Mouse (Mus musculus) cerebellum, adult 11-12 months (tissue): ENCODE results near the gene Fcrla.
A peak's percentile ranks its signal among the peaks of the same experiment; 100 is the strongest.
"Not testable (repeated sequence)": the region's sequence is repeated elsewhere in the genome, so short reads cannot be mapped to it uniquely, and the experiment has no call there.

ENCODE experiments used
- DNase-seq: peaks from one replicate; pipeline ENCODE4 v3.0.0; 2022

Fcrla gene

DNA sequence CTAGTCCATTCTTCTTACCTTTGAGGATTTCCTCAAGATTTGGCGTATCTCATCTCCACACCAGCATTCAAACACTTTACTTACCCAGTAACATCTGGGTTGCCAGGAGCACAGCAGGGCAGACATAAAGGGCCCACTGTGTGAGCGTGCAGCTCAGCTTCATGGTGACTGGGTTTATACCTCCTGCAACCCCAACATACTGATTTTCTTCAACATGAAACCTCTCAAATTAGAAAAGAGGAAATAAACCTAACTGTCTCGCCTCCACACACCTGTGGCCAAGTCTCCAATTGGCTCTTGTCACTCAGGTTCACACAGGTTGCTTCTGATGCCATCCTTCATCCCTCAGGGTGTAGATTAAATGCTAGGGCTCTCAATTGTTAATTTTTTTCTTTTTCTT, at the start of gene Fcrla:
Gene Fcrla, minus strand, starts transcription at position 206 of the 400 bp plus-strand sequence.
- no peak for DNase-seq

DNA sequence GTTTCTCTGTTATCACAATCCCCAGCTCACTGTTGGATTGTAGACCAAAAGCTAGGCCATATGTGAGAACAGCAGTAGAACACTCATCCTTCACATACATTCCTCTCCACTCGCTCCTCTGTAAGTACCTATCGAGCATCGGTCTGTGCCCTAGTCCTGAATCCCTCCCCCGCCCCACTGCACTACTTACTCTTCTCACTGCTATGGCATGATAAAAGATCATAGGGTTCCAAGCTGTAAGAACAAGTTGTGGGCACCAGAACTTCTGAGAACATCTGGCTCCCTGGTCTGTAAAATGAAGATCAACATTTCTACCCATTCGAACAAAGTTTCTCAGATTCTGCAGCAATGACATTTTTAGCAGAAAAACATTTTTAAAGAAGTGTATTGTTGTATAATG, 49.1 kb upstream of the Fcrla start, which contains the start of gene Fcgr2b:
Gene Fcgr2b, minus strand, starts transcription at position 101 of the 400 bp plus-strand sequence.
- DNase-seq = no peak

DNA sequence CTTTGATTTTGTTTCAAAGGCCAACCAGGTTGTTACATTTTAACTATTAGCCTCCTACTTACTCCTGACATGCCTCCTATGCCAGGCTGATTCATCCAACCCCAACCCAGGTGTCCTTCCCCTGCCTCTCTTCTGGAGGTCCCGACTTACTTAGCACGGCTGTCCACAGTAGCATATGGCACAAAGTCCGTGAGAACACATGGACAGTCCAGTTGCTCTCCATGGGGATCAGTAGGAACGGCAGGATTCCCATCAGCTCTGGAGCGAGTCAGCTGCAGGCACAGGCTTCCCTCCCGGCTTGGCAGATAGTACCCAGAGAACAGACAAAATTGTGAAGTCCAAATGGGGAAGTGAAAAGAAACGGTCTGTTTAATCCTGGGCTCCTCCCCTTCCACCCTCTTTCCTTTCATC, 48.4 kb upstream of the Fcrla start:
- DNase-seq = peak; percentile 6

DNA sequence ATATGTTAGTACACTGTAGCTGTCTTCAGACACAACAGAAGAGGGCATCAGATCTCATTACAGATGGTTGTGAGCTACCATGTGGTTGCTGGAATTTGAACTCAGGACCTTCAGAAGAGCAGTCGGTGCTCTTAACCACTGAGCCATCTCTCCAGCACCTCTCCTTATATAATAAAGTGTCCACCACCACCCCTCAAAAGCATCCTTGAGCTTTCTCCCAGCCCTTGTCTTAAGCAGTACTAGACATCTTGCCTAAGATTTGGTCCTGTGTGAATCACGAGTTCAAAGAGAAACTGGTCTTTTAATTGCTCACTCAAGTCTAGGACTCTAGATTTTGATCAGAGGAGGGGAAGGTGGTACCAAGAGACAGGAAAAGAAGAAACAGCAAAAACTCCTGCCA, 48.0 kb upstream of the Fcrla start:
- not testable (repeated sequence) for DNase-seq

DNA sequence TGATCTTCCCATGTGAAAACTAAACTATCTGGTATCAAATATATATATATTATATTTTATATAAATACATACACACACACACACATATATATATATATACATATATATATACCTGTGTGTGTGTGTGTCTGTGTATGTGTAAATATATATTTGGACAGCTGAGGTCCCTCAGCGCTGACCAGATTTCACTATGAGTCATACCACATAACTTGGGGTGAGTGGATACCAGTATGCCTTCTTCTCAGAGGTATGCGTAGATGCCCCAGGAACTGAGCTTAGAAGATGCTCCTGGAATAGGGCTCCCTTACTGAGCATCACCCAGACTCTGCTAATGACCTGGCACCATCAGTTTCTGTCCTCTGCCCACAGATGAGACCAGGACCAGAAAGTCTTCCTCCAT, 47.4 kb upstream of the Fcrla start:
- DNase-seq = no peak

DNA sequence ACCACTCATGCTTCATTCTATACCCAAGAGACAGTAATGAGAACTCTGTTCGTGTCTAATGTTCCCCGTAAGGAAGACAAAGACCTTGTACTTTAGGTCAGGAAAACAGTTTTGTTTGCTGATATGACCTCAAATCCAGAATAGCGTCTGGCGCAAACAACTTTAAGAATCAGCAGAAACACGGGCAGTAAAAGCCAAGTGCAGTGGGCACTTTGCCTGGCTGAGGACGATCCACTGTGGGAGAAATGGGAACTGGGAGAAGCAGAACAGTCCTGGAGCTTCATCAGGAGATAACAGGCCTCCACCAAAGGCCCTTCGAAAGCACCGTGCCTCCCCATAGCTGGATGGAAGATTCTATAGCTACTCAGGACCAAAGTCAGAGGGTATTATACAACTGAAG, 46.8 kb upstream of the Fcrla start:
- DNase-seq = no peak

DNA sequence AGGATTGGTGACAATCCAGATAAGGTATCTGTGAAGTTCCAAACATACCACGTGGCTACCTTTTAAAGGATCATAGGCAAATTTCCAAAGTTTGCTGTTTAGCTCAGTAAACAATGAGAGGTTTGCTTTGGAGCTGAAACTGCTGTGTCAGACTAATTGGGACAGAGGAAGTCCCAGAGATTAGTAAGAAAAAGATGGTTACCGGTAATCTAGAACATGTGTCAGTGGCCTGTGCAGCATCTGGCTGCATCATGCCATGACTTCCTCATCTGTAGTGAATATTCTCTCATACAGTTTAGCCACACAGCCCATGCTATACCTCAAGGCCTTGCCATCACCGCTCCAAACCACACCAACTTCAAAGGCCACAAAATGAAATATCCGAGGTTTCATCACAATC, 45.6 kb upstream of the Fcrla start:
- DNase-seq = no peak

DNA sequence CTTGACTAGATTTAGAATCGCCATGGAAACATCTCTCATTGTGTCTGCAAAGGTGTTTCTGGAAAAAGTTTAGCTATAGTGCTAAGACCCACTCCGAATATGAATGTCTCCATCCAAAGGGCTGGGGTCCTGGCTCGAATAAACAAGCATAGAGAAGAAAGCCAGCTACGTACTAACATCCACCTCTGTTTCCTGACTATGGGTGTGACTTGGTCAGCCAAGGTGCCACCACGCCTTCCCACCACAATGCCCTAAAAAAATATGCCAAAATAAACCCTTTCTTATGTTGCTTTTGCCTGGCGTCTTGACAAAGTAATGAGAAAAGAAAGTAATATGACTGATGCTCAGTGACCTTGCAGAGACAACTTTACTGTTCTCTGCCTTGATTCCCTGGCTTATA, 45.1 kb upstream of the Fcrla start:
- DNase-seq = no peak

DNA sequence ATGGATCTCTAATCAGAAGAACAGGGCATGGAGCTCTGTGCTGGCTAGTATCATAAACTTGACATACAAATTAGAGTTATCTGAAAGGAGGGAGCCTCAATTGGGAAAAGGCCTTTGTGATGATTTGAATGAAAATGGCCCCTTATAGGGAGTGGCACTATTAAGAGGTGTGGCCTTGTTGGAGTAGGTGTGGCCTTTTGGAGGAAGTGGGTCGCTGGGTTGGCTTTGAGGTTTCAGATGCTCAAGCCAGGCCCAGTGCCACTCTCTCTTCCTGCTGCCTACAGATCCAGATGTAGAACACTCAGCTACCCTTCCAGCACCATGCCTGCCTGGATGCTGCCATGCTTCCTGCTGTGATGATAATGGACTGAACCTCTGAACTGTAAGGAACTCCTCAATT, 41.2 kb upstream of the Fcrla start:
- DNase-seq = no peak

DNA sequence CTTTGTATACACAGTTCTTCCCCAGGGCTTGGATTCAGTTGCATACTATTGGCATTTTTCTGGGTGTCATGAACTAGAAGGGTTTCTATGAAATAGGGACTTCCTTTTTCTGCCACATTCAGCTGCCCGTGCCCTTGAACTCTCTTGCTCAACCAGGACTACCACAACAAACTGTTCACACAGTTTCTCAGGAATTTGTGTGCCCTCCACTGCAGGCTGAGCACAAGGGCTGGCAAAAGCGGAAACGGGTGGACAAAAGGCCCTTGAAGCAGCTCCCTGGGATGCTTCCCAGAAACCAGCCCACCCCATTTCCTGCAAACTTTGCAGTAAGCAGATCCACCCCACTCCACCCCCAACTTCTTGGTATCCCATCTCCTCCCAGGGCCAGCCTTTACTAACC, 40.2 kb upstream of the Fcrla start:
- no peak for DNase-seq

DNA sequence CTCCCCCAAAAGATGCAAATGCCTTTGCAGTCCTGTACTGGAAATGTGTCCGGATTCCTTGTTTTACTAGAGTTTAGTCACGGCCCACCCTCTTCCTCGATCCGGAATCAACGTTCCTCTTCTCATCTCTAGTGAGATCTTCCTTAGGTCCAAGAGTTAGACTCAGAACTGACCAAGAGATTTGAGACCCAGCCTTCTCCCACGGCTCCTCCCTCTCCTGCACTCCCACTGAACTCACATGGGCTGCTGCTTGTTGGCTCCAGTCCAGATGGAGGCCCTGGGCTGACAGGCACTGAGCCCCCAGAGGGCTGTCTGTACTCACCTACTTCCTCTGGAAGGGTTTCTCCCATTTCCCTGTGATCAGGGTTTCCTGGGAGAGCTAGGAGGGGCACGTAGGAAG, 35.7 kb upstream of the Fcrla start:
- DNase-seq = no peak

DNA sequence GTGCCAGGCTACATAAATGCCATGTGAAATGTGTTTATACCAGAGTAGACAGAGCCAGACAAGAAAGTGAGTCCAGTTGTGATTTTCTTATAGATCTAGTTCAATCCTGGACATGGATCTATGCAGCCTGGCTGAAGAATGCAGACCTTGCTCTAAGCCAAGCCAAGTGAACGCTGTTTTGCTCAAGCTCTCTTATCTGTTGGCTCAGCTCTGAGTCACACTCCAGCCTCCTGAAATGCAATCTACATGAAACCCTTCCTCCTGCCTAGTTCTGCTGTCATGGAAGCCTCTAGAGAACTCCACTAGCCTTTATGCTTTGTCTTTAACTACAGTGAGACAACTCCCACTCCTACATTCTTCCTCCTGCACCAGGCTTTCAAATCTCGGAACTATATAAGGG, 34.9 kb upstream of the Fcrla start:
- no peak for DNase-seq

DNA sequence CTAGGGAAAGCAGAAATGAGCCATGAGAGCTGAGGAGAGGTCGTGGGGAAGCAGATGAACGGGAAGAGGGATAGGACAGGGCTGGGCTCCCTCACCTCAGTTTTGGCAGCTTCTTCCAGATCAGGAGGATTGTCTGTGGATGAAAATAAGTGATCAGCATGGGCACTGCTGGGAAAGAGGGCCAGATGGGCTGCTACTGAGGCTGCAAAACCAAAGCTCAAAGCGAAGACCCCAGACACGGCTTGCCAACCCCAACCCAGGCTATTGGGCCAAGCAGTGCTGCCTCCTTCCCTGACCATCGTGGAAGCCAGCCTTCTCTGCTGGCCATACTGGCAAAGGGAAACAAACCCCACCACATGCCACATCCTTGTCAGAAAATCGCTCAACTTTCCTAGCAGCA, 33.7 kb upstream of the Fcrla start:
- no peak for DNase-seq

DNA sequence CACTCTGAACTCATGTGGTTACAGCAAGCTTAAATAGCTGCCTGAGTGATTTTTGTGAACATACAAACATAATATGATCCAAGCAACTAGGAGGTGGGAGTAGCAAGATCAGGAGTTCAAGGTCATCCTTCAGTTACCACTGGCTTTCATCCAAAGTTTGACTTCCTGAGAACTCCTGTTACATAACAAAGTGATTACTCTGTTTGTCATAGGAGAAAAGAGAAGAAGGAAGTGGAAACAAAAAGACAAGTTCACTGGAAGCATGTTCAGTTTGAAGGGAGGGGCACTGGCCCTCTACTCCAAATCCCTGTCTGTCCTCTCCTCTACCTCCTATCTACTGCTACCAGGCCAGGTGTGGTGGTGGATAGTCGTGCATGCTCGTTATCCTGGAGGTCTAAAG, 32.4 kb upstream of the Fcrla start:
- DNase-seq = no peak

DNA sequence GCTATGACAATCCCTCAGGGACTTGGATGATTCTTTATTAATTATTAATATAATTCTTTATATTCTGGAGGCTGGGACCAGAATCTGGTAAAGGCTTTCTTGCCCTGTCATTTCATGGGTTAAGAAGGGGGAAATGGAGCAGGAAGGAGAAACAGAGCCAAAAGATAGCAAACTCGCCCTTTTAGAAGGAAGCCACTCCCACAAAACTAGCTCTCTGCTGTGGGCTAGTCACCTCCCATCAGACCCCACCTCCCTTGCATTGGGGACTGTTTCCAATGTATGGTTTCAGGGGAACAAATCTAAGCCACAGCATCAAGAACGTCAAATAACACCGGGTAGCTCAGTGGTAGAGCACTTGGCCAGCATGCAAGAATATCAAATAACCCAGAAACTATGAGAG, 30.8 kb upstream of the Fcrla start:
- no peak for DNase-seq

DNA sequence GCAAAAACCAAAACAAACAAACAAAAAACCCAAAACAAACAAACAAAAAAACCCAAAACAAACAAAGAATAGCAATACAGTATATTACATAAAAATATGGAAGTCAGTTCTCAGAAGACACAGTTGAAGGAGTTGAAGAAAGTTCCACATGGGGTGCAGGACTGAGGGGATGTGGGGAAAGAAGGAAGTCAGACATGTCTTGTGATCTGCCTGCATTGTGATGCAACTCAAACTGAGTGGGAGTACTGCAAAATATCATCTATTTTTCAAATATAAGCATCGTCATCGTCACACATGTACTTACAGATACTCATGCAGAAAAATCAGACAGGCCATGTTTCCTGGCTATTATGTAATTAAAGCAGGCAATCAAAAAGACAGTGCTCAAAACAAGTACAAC, 25.8 kb upstream of the Fcrla start:
- no peak for DNase-seq

DNA sequence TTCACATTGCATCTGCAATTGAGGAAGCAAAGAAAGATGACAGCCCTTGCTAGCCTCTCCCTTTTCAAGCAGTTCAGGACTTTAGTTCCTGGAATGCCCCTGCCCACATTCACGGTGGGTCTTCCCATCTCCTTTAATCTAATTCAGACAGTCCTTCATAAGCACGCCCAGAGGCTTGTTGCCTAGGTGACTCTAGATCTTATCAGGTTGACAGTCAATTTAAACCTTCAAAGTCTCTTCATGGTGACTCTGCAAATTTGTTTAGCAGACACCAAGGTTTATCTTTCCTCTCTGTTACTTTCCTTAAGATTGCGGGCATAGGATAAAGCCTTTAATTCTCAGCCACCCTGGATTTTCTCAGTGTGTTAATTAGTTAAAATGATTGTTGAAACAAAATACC, 23.4 kb upstream of the Fcrla start:
- DNase-seq = no peak

DNA sequence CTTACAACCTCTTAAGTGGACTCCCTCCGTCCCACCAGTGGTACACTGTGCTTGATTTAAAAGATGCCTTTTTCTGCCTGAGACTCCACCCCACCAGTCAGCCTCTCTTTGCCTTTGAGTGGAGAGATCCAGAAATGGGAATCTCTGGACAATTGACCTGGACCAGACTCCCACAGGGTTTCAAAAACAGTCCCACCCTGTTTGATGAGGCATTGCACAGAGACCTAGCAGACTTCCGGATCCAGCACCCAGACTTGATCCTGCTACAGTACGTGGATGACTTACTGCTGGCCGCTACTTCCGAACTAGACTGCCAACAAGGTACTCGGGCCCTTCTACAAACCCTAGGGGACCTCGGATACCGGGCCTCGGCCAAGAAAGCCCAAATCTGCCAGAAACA, 17.5 kb upstream of the Fcrla start:
- not testable (repeated sequence) for DNase-seq

DNA sequence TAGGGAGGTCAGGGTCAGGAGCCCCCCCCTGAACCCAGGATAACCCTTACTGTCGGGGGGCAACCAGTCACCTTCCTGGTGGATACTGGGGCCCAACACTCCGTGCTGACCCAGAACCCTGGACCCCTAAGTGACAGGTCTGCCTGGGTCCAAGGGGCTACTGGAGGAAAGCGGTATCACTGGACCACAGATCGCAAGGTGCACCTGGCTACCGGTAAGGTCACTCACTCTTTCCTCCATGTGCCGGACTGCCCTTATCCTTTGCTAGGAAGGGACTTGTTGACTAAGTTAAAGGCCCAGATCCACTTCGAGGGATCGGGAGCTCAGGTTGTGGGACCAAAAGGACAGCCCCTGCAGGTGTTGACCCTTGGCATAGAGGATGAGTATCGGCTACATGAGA, 16.8 kb upstream of the Fcrla start:
- DNase-seq = not testable (repeated sequence)

DNA sequence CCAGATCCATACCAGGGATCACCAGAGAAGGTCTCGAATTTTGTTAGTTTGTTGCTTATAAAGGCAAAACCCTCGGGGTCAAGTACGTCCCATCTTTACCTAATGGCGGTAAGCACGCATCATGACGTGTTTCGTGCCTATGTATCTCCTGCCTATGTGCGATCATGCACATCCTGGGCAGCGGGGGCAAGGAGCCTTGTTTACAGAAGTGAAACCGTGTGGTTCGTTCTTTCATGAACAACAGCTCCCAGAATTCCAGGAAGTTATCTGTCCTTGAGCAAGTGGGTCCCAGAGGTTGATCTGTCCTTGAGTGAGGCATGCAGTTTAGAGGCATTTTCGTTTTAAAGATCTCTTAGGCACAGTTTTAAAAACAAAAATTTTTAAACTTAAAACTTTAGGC, 11.9 kb upstream of the Fcrla start:
- no peak for DNase-seq

DNA sequence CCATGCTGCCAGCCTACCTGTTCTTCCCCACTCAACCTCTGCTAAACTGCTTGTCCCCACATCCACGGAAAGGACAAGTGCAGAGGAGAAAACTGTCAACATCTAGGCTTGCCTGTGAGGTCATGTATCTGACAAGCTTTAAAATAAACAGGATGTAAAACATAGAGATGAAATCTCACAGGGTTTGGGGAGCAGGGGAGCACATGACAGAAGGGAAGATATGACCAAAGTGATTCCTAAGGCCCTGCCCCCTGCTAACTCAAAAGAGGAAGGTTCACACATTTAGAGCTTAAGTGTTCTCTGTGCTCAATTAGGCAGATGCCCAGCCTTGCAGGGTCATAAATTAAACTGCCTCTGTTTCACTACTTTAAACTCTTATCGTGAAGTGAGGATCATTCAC, 7.0 kb upstream of the Fcrla start:
- DNase-seq = no peak

DNA sequence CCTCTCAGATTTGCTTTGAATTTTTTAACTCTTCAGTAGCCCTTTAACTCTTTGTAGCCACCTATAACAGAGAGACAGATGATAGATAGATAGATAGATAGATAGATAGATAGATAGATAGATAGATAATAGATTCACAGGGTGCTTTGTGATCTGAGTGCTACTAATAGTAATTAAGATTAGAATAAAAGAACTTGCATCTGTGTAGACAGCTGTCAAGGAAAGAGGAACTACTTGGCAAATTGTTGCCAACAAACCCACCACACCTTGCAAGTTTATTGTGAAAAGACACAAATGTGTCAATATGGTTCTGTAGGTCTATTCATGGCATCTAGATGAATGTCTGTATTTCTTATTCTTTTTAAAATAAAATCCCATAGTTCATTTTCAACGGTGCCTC, 6.6 kb upstream of the Fcrla start:
- no peak for DNase-seq

DNA sequence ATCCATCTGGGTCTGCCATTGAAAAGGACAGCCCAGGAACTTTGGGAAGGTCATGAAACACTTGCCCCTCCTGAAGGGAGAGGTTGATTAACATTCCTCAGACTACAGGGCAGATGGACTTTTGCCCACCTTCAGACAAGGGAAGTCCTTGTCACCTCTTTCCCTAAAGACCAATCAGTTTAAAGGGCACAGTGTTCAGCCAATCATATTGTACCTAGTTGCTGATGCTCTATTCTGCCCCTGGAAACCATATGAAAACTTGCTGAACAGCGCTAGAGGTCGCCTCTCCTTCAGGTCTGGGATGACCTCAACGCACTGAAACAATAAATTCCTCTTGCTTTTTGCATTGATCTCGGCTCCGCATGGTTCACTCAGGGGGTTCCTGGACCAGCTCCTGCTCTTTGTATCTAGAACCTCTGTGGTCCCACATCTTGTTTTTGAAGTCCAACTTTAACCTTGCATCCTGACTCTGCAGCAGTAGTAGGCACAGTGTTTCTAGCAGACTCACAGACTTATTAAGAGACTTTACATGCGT, 6.1 kb upstream of the Fcrla start:
- DNase-seq = no peak

DNA sequence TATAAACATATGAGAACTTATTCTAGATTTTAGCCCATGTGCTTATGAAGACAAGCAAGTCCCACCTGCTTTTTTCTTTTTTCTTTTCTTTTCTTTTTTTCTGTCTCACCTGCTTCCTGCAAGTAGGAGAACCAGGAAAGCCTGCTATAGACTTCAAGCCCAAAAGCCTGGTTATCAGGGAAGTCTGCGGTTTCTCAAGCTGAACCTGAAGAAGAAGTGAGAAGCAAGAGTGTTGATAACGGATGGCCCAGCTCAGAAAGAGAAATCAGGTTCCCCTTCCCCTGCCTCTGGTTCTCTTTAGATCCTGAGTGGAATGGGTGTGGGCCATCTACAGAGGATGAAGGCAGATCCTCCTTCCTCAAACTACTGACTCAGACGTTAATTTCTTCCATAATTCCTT, 4.7 kb upstream of the Fcrla start:
- DNase-seq = no peak

DNA sequence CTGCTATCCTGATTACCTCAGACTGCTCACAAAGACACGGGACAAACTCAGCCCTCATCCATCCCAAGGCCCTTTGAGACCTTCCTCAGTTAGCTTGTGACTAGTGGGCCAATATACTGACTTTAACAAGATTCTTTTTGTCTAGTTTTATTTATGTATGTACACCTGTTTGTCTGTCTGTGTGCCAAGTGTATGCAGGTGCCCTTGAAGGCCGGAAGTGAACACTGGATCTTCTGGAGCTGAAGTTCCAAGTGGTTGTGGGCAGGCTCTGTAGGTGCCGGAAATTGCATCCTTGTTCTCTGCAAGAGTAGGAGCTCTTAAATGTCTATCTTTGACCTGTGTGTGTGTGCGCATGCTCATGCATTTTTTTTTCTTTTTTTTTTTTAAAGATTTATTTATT, 1.9 kb upstream of the Fcrla start:
- no peak for DNase-seq

DNA sequence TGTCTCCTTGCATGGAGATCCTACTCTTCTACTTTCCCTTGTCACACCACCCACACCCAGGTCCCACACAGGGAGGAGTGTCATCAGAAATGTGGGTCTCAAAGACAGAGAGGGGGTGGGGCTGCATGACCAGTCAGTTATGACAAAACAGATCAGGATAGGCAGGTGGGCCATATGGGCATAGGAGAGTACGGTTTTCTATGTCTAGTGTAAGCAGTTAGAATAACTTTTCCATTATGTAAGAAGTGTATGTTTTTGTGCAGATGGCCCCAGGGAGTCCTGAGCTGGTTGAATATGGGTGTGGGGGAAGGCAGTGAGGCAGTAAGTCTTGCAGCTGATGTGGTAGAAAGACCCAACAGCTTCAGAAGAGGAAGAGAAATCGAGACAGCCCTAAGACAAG, 1.1 kb upstream of the Fcrla start:
- DNase-seq = no peak
